In the genomic region with DNA sequence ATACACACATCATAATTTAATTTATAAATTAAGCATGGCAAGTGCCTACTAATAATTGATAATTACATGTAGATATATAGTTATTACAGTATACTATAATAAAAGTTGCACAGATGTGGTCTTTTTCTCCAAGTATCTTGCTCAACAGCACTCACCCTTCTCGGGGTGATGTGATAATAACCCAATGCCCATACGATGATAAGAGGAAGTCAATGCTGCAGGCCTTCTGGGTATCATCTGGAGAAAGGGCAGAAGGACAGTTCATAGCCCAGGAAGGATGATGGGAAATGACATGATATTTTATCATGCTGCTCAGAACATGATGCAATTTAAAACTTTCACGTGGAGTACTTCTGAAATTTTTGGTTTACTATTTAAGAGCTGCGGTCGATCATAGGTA, we compare ENCODE assay signal across 21 mouse cellular contexts.
DNase-seq lines count a peak whose midpoint lies in the region; ATAC-seq and TF ChIP-seq lines count a peak whose summit lies in the region.
"Had no signal": no experiment of that assay in that cellular context is flagged by ENCODE, and none has a peak within 500 bp of the region (broad histone marks: within the 10 kb centered on the region; RNA-seq: fewer than 3 reads in every experiment).

No protein-coding gene starts in this region.

- H3K9me3 ChIP-seq in liver, embryonic 12.5 days (replicated peaks): no peaks in the 10 kb centered on the region
- no peaks in the 10 kb centered on the region; the same call in 1 of the 2 replicates for H3K9me3 ChIP-seq in midbrain, embryonic 11.5 days (ENCODE audit: control insufficient read depth, low read length)
- no peaks in the 10 kb centered on the region for H3K9me3 ChIP-seq in midbrain, embryonic 14.5 days (ENCODE audit: control insufficient read depth, low read length)
- H3K9me3 ChIP-seq: forebrain, embryonic 13.5 days; hindbrain, embryonic 13.5 days had no signal

- no peak for TF ChIP-seq CTCF in gastrocnemius, adult 2 months (IDR thresholded peaks at IDR 0.05)

- H3K27ac ChIP-seq in liver, embryonic 12.5 days: no peak overlapping the region
- no peak overlapping the region for H3K27ac ChIP-seq in midbrain, embryonic 11.5 days (ENCODE audit: low read depth, low read length)
- no peak overlapping the region for H3K27ac ChIP-seq in midbrain, embryonic 14.5 days (replicated peaks; ENCODE audit: low read depth, low read length)
- H3K27ac ChIP-seq in gastrocnemius, adult 2 months: no peak overlapping the region
- H3K27ac ChIP-seq: forebrain, embryonic 13.5 days had no signal

- no peaks in the 10 kb centered on the region for H3K36me3 ChIP-seq in liver, embryonic 12.5 days
- no peaks in the 10 kb centered on the region for H3K36me3 ChIP-seq in midbrain, embryonic 11.5 days (ENCODE audit: control insufficient read depth, insufficient read depth, low read length)
- no peaks in the 10 kb centered on the region for H3K36me3 ChIP-seq in midbrain, embryonic 14.5 days (ENCODE audit: control insufficient read depth, insufficient read depth, low read length)
- H3K36me3 ChIP-seq: forebrain, embryonic 10.5 days; G1E; hindbrain, embryonic 10.5 days; hindbrain, embryonic 13.5 days had no signal

- no peak for DNase-seq in liver
- peak; percentile 1 for DNase-seq in midbrain, embryonic 11.5 days (ENCODE audit: low spot score, missing footprints)
- DNase-seq in midbrain, embryonic 14.5 days: no peak
- DNase-seq in gastrocnemius, adult 2 months: no peak
- no peak for DNase-seq in gastrocnemius, postnatal 10 days
- DNase-seq: adrenal gland, adult 2 months; adrenal gland, postnatal 14 days; B cell, adult 2 months; gastrocnemius, postnatal 36 days; heart, postnatal 36 days had no signal

- no peak overlapping the region for H3K4me2 ChIP-seq in liver, embryonic 12.5 days
- no peak overlapping the region for H3K4me2 ChIP-seq in midbrain, embryonic 11.5 days
- no peak overlapping the region for H3K4me2 ChIP-seq in midbrain, embryonic 14.5 days (ENCODE audit: low read length)
- H3K4me2 ChIP-seq: forebrain, embryonic 13.5 days; heart, embryonic 11.5 days; hindbrain, embryonic 13.5 days had no signal

- no peak overlapping the region for H3K9ac ChIP-seq in liver, embryonic 12.5 days
- H3K9ac ChIP-seq in midbrain, embryonic 11.5 days (ENCODE audit: low read length): no peak overlapping the region
- H3K9ac ChIP-seq in midbrain, embryonic 14.5 days (replicated peaks; ENCODE audit: low read length): no peak overlapping the region
- H3K9ac ChIP-seq: forebrain, embryonic 13.5 days; hindbrain, embryonic 13.5 days had no signal

- no peak overlapping the region for H3K4me3 ChIP-seq in liver, embryonic 12.5 days
- H3K4me3 ChIP-seq in midbrain, embryonic 11.5 days (ENCODE audit: low read depth, low read length): no peak overlapping the region
- H3K4me3 ChIP-seq in midbrain, embryonic 14.5 days (replicated peaks; ENCODE audit: low read depth, low read length): no peak overlapping the region
- no peak overlapping the region for H3K4me3 ChIP-seq in gastrocnemius, adult 2 months
- H3K4me3 ChIP-seq: forebrain, embryonic 10.5 days; forebrain, embryonic 13.5 days; hindbrain, embryonic 10.5 days; hindbrain, embryonic 13.5 days had no signal

- H3K4me1 ChIP-seq in liver, embryonic 12.5 days: no peaks in the 10 kb centered on the region
- H3K4me1 ChIP-seq in midbrain, embryonic 11.5 days (ENCODE audit: control insufficient read depth, insufficient read depth, low read length): no peaks in the 10 kb centered on the region
- H3K4me1 ChIP-seq in midbrain, embryonic 14.5 days (ENCODE audit: control insufficient read depth, insufficient read depth, low read length): no peaks in the 10 kb centered on the region

- H3K27me3 ChIP-seq in liver, embryonic 12.5 days (replicated peaks): no peaks in the 10 kb centered on the region
- peaks cover 3% of the 10 kb centered on the region; the same call in 1 of the 2 replicates for H3K27me3 ChIP-seq in midbrain, embryonic 11.5 days (ENCODE audit: control insufficient read depth, insufficient read depth, low read length)
- no peaks in the 10 kb centered on the region for H3K27me3 ChIP-seq in midbrain, embryonic 14.5 days (ENCODE audit: control insufficient read depth, insufficient read depth, low read length)
- H3K27me3 ChIP-seq: CH12.LX; forebrain, embryonic 13.5 days; hindbrain, embryonic 13.5 days had no signal

- intact Hi-C loops in gastrocnemius, adult 2 months (cut with DNase I): no loop called here

- WGBS in liver, embryonic 12.5 days (ENCODE audit: insufficient replicate concordance): 56% methylated on average over 5 of the region's 5 CpGs
- WGBS in midbrain, embryonic 11.5 days: 91% methylated on average over 5 of the region's 5 CpGs
- WGBS in midbrain, embryonic 14.5 days: 89% methylated on average over 5 of the region's 5 CpGs

- peak; percentile 35; the same call in 1 of the 2 replicates for ATAC-seq in liver, embryonic 12.5 days
- no peak for ATAC-seq in midbrain, embryonic 11.5 days (ENCODE audit: low FRiP score)
- ATAC-seq in midbrain, embryonic 14.5 days (ENCODE audit: low FRiP score, low TSS enrichment): no peak
- ATAC-seq in megakaryocyte, adult 5-6 weeks (ENCODE audit: poor library complexity, severe bottlenecking): peak; percentile 24; the same call in 1 of the 2 replicates
- ATAC-seq: forebrain, embryonic 13.5 days; forebrain, embryonic 16.5 days; hindbrain, embryonic 16.5 days had no signal

Comparison
In these comparisons a context has a peak if more than half of its experiments do, and no peak if none do; other contexts are left out.
1. ATAC-seq: peak in liver, embryonic 12.5 days (single experiment) and megakaryocyte, adult 5-6 weeks (single experiment); none in midbrain, embryonic 11.5 days (single experiment) and midbrain, embryonic 14.5 days (single experiment).